Mouse (Mus musculus) yolk sac, embryonic 10.5 days (tissue): Measurements from ENCODE around the gene Mc3r.
A peak's percentile ranks its signal among the peaks of the same experiment; 100 is the strongest.

ENCODE experiments used
- DNase-seq: peaks from one replicate; pipeline ENCODE4 v3.0.0-alpha.2; 2017; ENCODE audit warnings: low spot score

Gene Mc3r

GRCm38 (mm10) chr2:172248106-172248764 lies at the start of gene Mc3r:
Mc3r (plus strand) TSS chr2:172248492.
- DNase-seq: peak; percentile 60

- no peak for DNase-seq
These were observed 46.1 kb upstream of the Mc3r start for GRCm38 (mm10) chr2:172201998-172202780.

- peak; percentile 38 for DNase-seq
These were observed 41.3 kb upstream of the Mc3r start for GRCm38 (mm10) chr2:172207003-172207402.

GRCm38 (mm10) chr2:172213480-172213879 lies 34.8 kb upstream of the Mc3r start:
- no peak for DNase-seq

GRCm38 (mm10) chr2:172214336-172214735 lies 34.0 kb upstream of the Mc3r start:
- no peak for DNase-seq

GRCm38 (mm10) chr2:172215508-172216162 lies 32.7 kb upstream of the Mc3r start:
- DNase-seq: peak; percentile 38

- peak; percentile 71 for DNase-seq
These were observed 32.0 kb upstream of the Mc3r start for GRCm38 (mm10) chr2:172216163-172216915.

GRCm38 (mm10) chr2:172217886-172218285 lies 30.4 kb upstream of the Mc3r start:
- DNase-seq: no peak

- DNase-seq: no peak
These were observed 29.1 kb upstream of the Mc3r start for GRCm38 (mm10) chr2:172219186-172219585.

GRCm38 (mm10) chr2:172221656-172222393 lies 26.5 kb upstream of the Mc3r start:
- DNase-seq: peak; percentile 62

- DNase-seq: no peak
These were observed 25.9 kb upstream of the Mc3r start for GRCm38 (mm10) chr2:172222394-172222785.

- DNase-seq: no peak
These were observed 25.4 kb upstream of the Mc3r start for GRCm38 (mm10) chr2:172222891-172223290.

GRCm38 (mm10) chr2:172223451-172224200 lies 24.7 kb upstream of the Mc3r start:
- no peak for DNase-seq

GRCm38 (mm10) chr2:172226945-172227344 lies 21.3 kb upstream of the Mc3r start:
- DNase-seq: no peak

GRCm38 (mm10) chr2:172227808-172228207 lies 20.5 kb upstream of the Mc3r start:
- DNase-seq: no peak

- DNase-seq: no peak
These were observed 19.1 kb upstream of the Mc3r start for GRCm38 (mm10) chr2:172229190-172229589.

GRCm38 (mm10) chr2:172230126-172230525 lies 18.2 kb upstream of the Mc3r start:
- no peak for DNase-seq

GRCm38 (mm10) chr2:172238220-172238619 lies 10.1 kb upstream of the Mc3r start:
- no peak for DNase-seq

- DNase-seq: peak; percentile 74
These were observed 7.3 kb upstream of the Mc3r start for GRCm38 (mm10) chr2:172241031-172241430.

- DNase-seq: no peak
These were observed 2.8 kb upstream of the Mc3r start for GRCm38 (mm10) chr2:172245497-172245896.

- no peak for DNase-seq
These were observed 1.0 kb downstream of the Mc3r start for GRCm38 (mm10) chr2:172249336-172249735.
